Mouse (Mus musculus): ENCODE data around the gene Ttyh3.
A peak's percentile ranks its signal among the peaks of the same experiment; 100 is the strongest.

Ttyh3 gene

DNA sequence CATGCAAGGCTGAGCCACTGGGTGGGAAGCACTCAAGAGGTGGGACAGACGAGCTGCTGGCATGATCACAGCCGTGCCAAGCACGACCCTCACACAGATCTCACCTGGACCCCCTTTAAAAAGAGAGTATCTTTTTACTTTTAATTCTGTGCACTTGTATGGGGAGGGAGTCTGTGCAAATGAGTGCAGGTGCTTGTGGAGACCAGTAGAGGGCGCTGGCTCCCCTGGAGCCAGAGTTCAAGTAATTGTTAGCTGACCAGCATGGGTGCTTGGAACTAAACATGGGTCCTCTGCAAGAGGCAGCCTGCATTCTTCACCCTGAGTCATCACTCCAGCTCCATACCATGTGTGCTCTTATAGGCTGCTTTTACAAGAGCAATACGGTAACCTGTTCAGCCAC lies 21.3 kb downstream of the Ttyh3 start:
- DNase-seq (ENCODE audit: low read depth), result no peak

DNA sequence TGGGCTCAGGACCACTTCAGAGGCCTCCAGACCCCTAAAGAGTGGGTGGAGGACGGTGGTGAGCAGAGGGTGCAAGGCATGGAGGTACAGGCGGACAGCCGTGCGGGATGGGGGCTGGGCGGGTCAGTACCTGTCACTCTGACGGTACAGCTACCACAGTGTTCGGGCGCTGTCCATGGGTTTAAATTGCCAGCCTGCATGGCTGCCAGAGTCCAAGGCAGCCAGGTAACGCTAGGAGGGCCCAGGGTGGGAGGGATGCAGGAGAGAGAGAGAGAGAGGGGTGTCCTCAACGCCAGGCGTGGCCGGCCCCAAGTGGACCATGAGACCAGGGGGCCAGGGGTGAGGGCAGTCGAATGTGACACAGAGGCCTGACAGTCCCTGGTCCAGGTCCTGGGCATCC lies 23.9 kb downstream of the Ttyh3 start:
- no peak for DNase-seq (ENCODE audit: low read depth)

DNA sequence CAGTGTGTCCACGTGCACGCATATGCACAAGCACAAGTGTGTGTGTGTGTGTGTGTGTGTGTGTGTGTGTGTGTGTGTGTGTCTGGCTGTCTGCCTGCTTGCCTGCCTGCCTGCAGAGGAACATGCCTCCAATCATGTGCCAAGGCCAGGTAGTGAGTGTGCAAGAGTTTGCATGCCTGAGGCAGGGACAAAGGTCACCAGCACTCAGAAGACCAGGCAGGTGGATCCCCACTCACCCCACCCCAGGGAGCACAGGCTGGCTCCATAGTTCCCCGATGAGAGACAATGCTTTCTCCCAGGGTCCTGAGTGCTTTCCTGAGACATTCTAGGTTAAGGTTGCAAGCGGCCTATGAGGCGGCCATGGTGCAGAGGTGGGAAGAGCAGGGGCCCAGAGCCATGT lies 24.6 kb downstream of the Ttyh3 start:
- no peak for DNase-seq (ENCODE audit: low read depth)

DNA sequence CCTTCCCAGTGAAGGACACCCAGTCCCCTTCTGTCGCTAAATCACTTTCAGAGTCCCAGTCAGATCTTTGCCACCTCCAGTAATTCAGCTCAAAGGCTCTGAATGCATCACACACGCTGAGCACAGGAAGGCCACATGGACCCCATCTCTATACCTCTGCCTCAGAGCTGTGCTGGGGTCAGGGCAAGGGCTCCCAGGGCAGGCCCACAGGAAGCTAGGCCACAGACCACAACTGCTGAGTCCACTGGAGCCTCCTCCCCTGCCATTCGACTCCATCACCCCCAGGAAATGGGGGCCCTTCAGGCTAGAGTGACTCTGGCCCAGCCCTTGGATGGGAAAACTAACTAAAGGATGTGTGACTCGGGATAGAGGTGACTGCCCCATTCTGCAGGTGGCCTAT lies 25.0 kb downstream of the Ttyh3 start:
- DNase-seq (ENCODE audit: low read depth), result no peak

DNA sequence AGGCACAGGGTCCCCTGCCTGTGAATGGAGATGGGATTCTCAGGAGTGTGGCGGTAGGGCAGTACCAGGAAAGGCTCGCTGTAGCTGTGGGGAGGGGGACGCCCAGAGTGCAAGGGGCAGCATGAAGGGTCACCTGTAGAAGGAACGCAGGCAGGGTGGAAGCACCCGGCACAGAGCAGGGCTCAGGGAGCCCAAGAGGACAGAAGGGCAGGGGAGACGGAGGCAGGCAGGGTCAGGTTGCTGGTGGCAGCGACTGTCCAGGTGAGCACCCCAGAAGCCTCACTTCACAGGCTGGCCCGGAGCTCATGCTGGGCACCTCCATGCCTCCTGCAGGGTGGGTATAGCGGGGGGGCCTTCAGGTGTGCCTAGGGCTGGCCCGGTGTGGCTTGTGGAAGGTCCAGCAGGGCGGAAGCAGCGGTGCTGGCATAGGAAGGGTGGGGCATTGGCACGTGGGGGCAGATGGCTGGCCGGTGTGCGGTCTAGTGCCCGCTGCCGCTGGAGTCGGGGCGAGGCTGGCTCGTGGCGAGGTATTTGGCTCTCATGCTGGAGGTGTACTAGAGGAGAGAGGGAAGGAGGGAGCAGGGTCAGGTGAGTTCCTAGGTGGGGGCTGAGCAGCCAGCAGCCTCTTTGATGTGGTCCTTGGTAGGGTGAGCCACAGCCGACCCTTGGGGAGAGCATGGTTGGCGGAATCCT lies 25.7 kb downstream of the Ttyh3 start:
- no peak for DNase-seq (ENCODE audit: low read depth)

DNA sequence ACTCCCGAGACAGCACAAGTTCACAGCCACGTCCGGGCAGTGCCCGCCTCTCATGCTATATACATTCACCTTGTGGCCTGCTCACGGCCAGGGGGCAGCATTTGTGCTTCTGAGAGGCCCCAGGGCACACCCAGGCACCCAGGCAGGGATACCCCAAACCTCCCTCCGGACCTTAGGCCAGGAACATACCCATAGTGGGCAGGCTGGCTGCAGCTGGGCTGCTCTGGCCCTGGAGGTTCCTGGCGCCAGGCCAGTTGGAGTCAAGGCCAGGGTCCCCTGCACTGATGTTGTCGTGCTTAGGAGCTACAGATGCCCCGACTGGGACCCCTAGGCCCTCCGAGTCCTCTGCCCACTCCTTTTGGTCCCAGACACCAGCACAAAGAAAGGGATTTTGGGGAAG lies 27.3 kb downstream of the Ttyh3 start:
- DNase-seq (ENCODE audit: low read depth), result no peak

DNA sequence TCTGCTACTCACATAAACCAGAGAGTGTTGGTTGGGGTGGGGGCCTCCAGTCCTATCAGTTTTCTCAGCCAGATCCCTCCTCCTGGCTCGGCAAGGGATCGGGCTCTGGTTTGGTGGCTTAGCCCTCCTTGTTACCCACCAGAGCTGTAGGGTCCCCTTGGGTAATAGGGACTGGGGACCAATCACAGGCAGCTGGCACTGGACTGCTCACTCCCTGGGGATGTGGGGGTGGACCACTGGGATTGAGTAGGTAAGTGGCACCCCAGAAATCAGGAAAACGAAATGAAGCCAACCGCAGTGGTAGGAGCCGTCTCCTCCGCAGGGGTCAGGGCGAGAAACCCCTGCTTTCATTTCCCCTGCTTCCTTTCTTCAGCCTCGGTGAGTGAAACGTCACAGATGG lies 27.7 kb downstream of the Ttyh3 start:
- no peak for DNase-seq (ENCODE audit: low read depth)

DNA sequence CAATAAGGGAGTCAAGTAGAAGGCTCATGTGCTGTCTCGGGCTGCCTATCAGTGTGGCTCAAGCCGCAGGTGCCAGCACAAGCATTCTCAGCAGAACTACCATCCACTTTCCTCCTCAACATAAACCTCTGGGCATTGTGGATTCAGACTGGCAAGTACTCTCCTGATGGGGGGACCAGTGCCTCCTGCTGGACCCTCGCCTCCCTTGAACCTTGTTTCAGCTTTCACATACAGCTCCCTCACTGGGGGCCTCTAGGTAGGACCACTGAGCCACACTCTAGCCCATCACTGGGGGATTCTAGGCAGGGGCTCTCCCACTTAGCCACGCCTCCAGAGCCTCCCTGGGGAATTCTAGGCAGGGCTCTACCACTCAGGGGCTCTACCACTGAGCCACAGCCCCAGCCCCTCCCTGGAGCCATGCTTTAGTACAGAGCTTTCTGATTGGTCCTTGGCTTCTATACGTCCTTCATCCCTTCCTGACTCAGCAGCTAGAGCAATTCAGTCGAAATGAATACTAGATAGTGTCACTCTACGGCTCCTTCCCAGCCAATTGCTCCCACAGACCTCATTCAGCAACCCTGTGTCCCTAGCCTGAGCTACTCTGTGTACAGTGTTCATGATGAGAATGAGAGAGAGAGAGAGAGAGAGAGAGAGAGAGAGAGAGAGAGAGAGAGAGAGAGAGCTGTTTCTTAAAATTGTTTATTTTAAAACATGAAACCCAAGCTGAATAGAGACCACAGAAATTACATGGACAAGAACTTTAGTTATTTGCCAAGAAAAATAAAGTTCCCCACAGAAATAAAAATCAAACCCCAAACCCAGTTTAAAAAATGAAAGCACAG lies 28.7 kb downstream of the Ttyh3 start:
- peak; percentile 44 for DNase-seq (ENCODE audit: low read depth)

DNA sequence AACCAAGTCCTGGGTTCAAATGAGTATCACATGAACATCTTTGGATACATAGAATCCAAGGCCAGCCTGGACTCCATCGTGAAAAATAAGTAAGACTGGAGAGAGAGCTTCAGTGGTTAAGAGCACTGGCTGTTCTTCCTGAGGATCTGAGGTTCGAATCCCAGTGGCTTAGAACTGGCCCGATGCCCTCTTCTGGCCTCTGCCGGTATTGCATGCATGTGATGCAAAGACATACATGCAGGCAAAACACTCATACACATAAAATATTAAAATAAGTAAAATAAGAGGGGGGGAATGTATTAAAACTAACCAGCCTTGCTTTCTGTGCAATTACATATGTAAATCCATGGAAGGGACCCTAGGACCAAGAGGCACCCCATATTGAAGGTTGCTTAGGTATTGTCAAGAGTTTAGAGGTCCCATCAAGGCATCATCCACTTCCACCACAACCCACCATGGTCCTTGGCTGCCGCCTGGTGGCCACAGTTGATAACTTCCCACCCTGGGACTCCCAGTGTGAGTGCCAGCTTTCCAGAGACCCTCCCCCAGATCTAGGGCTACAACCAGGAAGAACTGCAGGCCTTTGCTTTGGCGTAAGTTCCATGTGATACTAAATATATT lies 29.6 kb downstream of the Ttyh3 start:
- peak; percentile 91 for DNase-seq (ENCODE audit: low read depth)

DNA sequence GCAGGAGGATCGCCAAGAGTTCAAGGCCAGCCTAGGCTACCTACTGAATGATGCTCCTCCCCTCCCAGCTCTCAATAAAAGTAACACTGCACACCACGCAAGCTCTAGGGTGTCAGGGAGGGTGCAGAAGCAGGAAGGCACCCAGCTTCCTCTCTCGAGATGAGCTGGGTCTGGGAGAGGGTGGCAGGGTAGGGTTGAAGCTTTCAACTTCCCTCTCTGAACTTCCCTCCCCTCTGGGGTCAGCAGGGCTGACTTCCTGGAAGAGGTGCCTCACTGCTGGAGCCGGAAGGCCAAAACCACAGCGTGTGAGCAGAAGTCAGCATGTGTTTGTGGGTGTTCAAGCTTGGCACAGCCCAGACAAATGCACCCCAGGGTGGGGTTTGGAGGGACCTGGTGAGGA lies 31.1 kb downstream of the Ttyh3 start:
- DNase-seq (ENCODE audit: low read depth), result peak; percentile 88

DNA sequence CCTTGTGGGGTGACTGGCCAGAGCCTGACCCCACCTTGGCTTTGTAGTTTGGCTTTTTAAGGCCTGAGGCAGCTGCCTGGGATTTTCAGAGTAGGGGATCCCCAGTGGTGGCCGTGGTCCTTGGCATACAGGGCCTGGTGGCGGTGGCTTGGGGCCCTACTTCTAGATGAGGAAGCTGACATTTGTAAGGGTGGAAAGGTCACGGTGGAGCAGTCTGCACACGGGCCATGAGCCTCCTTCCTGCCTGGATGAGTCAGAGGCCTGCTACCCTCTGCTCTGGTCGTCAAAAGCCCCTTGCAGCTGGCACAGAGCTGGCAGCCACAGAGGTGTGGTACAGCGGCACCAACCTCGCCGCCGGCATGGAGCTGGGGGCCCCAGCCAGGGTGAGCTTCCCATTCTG lies 32.1 kb downstream of the Ttyh3 start:
- peak; percentile 79 for DNase-seq (ENCODE audit: low read depth)

DNA sequence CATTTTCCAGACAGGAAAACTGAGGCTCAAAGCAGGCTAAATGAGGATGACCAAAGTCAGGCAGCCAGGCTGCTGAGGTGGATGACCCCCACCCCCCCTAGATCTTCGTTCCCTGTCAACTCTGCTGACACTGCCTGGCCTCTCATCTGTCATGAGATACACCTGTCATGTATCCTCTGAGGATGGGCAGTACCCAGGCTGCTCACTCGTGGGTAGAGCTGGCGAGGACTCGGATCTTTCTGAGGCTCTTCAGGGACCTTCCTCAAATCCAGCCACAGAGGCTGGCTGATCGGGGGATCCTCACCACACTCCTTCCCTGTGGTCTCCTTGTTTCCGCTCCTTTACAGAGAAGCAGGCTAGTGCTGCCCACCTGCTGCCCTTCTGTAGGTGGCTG lies 32.7 kb downstream of the Ttyh3 start:
- peak; percentile 52 for DNase-seq (ENCODE audit: low read depth)

DNA sequence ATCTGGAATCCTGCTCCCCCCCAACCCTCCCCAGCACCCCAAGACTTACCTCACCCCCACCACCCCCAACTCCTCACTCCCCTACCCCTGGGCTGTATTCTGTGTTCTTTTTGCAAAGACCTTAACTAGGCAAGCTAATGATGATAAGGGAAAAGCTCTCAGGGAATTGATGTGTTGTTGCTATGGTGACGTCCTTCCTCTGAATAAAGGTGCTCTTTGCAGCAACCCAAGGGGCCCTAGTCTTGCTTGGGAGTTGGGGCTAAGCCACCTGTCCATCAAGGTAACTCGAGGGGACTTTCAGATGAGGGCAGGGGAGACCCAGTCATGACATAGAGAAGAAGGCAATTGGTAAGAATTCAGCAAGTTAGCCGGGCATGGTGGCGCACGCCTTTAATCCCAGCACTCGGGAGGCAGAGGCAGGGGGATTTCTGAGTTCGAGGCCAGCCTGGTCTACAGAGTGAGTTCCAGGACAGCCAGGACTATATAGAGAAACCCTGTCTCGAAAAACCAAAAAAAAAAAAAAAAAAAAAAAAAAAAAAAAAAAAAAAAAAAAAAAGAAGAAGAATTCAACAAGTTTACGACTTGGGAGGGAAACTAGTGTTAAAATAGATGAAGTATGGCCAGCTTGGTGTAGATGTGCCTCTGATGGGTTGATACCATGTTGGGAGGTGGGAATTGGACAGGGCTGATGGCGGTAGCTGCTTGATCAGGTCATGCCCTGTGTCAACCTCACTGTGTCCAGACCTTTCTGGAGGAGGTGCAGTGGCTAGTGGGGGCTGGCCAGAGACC lies 33.3 kb downstream of the Ttyh3 start:
- DNase-seq (ENCODE audit: low read depth), result peak; percentile 50

DNA sequence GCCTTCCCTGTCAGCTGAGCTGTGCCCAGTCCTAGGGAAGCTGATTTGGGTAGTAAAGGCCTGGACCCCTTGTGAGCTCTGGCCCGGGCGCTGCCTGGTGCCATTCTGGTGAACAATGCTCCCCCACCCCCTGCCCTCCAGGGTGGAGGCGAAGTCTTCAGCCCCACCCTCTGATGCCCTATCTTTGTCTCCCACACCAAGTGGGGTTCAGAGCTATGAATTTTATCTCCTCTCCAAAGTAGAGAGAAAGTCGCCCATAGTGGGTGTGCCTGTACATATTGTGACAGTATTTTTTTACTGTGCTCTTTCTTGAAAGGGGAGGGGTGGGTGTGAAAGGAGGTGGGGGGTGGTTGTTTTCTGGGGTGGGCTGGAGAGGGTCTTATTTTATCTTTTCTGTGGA lies 34.0 kb downstream of the Ttyh3 start:
- DNase-seq (ENCODE audit: low read depth), result no peak

DNA sequence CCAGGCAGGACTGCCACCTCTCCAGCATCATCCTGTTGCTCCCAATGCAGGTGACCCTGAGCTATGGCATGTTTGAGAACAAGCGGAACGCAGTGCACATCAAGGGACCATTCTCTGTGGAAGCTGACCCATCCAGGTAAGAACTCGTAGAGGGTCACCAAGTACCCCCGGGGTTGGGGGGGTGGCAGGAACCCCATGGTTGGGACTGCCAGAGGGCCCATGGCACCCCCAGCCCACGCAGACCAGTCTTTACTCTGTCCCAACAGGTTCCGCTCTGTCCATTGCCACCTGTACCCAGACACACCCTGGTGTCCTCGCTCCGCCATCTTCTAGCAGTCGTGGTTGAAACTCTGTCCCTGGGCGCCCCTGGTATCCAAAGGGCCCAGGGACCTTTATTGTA lies 34.7 kb downstream of the Ttyh3 start:
- no peak for DNase-seq (ENCODE audit: low read depth)

DNA sequence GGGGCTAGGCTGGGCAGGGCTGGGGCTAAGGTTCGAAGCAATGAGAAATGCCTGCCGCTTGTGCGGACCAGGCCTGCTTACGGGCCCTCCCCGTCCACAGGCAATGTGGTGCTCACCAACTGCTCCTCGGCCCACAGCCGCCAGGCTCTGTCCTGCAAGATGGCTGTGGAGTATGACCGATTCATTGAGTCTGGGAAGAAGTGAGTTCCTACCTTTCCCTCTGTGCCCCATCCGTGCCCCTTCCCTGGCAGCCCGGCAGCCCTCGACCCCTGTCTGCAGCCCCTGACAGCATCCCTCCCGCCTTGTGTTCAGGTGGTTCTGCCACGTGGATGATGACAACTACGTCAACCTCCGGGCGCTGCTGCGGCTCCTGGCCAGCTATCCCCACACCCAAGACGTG lies 36.6 kb downstream of the Ttyh3 start:
- DNase-seq (ENCODE audit: low read depth), result peak; percentile 19

DNA sequence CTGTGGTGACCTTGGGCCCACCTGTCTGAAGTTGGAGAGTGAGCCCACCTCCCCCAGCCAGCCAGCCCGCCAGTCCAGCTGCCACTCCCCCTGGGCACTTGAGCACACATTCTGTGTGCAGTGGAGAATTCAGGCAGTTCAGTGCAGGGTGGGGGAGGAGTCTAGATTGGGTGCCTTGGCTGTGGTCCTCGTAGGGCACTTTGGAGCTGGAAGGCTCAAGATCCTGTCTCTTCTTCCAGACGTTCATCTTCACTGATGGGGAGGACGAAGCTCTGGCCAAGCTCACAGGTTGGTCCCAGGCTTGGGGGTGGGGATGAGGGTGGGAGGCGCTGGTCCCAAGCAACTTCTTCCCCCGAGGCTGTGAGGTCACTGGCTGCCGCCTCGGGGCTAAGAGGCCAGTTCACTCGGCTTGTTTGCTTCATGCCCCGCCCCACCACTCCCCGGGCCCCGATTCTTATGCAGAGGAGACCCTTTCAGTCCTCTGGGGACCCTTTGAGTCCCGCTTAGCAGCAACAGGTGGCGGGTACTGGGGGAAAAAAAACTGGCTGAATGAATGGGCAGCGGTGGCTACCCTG lies 37.1 kb downstream of the Ttyh3 start:
- peak; percentile 39 for DNase-seq (ENCODE audit: low read depth)

DNA sequence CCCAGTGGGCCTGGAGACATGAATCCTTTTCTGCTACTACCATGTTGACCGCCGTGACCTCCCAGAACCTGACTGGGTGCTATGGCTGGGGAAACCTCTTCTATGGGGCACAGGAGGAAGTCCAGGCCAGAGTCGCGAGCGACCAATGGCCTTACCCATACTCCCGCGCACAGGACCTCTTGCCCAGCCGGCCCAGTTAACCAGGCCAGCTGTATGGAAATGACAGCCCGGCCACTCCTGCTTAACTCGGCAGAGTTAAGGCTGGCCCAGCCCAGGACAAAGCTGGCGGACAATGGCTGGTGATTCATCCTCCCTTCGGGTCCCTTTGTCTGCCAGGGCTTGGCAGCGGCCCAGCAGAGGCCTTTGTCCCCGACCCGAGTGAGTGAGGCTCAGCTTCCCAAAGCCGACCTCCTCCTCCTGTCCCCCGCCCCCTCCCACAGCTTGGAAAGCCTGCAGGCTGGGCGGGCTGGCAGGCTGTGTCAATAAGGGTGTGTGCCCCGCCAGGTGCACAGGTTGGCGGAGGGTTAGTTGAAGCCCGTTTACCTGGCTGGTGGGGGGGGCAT lies 37.7 kb downstream of the Ttyh3 start:
- no peak for DNase-seq (ENCODE audit: low read depth)

DNA sequence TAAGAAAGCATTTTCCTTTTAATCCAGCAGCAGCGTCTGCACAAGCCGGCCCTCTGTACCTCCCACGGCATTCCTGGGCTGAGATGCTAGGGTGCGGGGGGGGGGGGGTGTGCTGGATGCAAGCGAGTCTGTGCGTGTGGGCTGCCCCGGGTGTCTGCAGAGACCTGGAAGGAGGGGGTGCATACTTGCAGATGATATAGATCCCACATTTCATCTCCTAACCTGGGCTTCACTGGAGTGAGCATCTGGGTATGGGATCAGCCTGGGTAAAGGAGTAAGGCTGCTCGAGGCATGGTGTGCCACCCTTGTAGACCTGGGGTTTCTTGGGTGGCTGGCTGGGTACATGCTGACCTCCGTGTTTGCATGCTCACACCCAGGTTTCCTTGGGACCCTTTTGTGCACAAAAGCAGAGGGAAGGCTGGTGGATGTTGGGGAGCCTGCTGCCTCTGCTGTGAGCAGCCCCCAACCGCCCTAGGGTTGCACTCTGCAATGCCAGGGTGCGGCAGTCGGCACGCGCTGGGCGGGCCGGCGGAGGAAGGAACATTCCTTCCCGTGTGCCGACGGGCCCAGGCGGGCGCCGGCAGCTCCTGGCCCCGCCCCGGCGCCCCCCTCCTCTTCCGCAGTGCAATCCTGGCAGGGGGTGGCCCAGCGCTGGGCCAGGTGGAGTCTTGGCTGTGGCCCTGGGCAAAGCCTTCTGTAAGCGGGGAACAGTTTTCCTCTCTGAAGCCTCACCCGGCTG lies 38.4 kb downstream of the Ttyh3 start:
- DNase-seq (ENCODE audit: low read depth), result peak; percentile 72

DNA sequence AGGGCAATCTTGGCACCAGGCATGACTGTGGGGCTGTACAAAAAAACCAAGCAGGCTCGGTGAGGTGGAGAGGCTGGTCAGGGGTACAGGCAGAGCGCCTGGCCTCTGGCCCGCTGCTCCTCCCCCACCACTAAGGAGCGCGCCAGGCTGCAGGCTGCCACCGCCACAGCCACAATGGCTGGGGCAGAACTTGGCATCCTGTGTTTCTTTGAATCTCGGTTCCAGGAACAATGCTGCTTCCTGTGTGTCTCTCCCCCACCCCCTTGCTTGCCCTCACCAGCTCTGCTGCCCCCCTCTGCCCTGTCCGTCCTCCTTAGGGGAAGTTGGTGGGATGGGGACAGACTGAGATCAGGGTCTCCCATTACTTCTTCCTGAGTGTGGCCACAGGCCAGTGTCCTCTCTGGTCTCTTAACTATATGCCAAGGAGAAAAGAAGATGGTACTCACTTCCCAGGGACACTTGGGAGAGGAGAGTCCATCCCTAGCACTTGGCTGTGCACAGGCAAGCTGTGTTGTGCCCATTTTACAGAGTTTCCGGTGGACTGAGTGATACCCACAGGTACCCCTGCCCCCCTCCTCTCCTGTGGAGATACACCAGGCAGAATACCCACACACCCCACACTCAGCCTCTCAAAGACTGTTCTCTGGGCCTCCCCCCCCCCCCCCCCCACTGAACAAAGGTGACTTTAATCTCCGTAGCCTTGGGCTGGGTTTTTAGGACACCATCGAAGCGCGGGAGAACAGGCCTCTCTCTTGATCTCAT lies 39.1 kb downstream of the Ttyh3 start:
- DNase-seq (ENCODE audit: low read depth), result peak; percentile 74

Data from naive thymus-derived CD4-positive, alpha-beta T cell, adult 2 months (primary cell).